Mouse (Mus musculus) c-Kit-positive CD71-positive TER-119-positive erythroid progenitor cells, embryonic 14.5 days (primary cell): Measurements from ENCODE around the gene Gca.

Experiments used
- DNase-seq: peaks from one replicate; pipeline ENCODE4 v3.0.0-alpha.2; 2013; ENCODE audit warnings: low spot score

Gca gene

GRCm38 (mm10) chr2:62664135-62664670 is at the start of gene Gca:
Gca (plus strand) TSS chr2:62664285.
- DNase-seq, result peak; percentile 78

- peak; percentile 88 for DNase-seq
These were observed 45.1 kb upstream of the Gca start for GRCm38 (mm10) chr2:62618934-62619341.

GRCm38 (mm10) chr2:62619679-62620078 is 44.4 kb upstream of the Gca start:
- DNase-seq, result peak; percentile 72

- DNase-seq, result no peak
These were observed 41.1 kb upstream of the Gca start for GRCm38 (mm10) chr2:62623024-62623441.

GRCm38 (mm10) chr2:62627728-62628127 is 36.4 kb upstream of the Gca start:
- DNase-seq, result peak; percentile 55

- DNase-seq, result no peak
These were observed 35.7 kb upstream of the Gca start for GRCm38 (mm10) chr2:62628356-62628755.

GRCm38 (mm10) chr2:62630446-62630845 is 33.6 kb upstream of the Gca start:
- peak; percentile 67 for DNase-seq

GRCm38 (mm10) chr2:62639869-62640268 is 24.2 kb upstream of the Gca start:
- DNase-seq, result no peak

GRCm38 (mm10) chr2:62643405-62644305 is 20.4 kb upstream of the Gca start:
- no peak for DNase-seq

- DNase-seq, result no peak
These were observed 19.2 kb upstream of the Gca start for GRCm38 (mm10) chr2:62644891-62645290.

GRCm38 (mm10) chr2:62645475-62645874 is 18.6 kb upstream of the Gca start:
- DNase-seq, result no peak

- DNase-seq, result peak; percentile 62
These were observed 18.0 kb upstream of the Gca start, which contains the start of gene Ifih1 for GRCm38 (mm10) chr2:62646014-62646645. Ifih1 (minus strand) TSS chr2:62646255.

- no peak for DNase-seq
These were observed 17.3 kb upstream of the Gca start for GRCm38 (mm10) chr2:62646671-62647289.

GRCm38 (mm10) chr2:62651890-62652289 is 12.2 kb upstream of the Gca start:
- DNase-seq, result no peak

GRCm38 (mm10) chr2:62652466-62652865 is 11.6 kb upstream of the Gca start:
- DNase-seq, result no peak

GRCm38 (mm10) chr2:62654519-62655338 is 9.4 kb upstream of the Gca start:
- DNase-seq, result peak; percentile 51

- DNase-seq, result no peak
These were observed 8.0 kb upstream of the Gca start for GRCm38 (mm10) chr2:62656072-62656471.

- DNase-seq, result no peak
These were observed 3.5 kb upstream of the Gca start for GRCm38 (mm10) chr2:62660565-62660964.

- DNase-seq, result no peak
These were observed 1.5 kb upstream of the Gca start for GRCm38 (mm10) chr2:62662560-62662959.

- no peak for DNase-seq
These were observed 754 bp downstream of the Gca start for GRCm38 (mm10) chr2:62664839-62665238.

GRCm38 (mm10) chr2:62665536-62665935 is 1.5 kb downstream of the Gca start:
- no peak for DNase-seq

- no peak for DNase-seq
These were observed 5.8 kb downstream of the Gca start for GRCm38 (mm10) chr2:62669848-62670247.
